Mouse (Mus musculus) MEL (cell line): ENCODE measurements around the gene Gm15557.

Experiments
- BHLHE40 ChIP-seq: IDR thresholded peaks from 2 replicates; pipeline ENCODE4 v1.6.1; 2012; ENCODE audit warnings: low read depth, mild to moderate bottlenecking, inconsistent platforms, low read length, improper control_type of control experiment, borderline replicate concordance
- EP300 ChIP-seq, 2 experiments: IDR thresholded peaks; 2 replicates each; pipeline ENCODE4 v1.6.1; 2011; ENCODE audit warnings: improper control_type of control experiment in 2 of 2, low read length in 2 of 2, low read depth in 1 of 2, mild to moderate bottlenecking in 1 of 2
- ETS1 ChIP-seq: IDR thresholded peaks from 2 replicates; pipeline ENCODE4 v1.6.1; 2012; ENCODE audit warnings: low read depth, mild to moderate bottlenecking, inconsistent platforms, low read length, improper control_type of control experiment, moderate library complexity
- GATA1 ChIP-seq: IDR thresholded peaks from 2 replicates; pipeline ENCODE4 v1.6.1; 2011; ENCODE audit warnings: low read depth, low read length, improper control_type of control experiment

DNA sequence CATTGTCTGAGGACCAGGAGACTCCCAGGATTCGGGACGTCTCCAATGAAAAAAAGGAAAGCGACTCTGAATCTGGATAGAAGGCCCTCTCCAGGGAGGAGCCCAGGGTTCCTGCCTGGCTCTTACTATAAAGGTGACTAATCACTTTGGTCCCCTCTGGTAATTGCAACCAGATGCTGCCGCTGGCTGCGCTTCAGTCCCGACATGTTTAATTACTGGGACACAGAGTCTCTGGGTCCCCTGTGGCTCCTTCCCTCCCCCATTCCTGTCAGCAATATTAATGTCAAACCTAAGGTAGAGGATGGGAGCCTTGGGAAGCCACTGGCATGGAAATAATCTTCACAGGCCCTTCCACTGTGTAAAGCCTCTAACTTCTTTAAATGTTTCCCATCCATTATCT, 8.8 kb downstream of the Gm15557 start:
- TF ChIP-seq GATA1 (no peak), ETS1 (no peak), EP300 (IDR thresholded peaks at IDR 0.05; ENCODE audit: low read depth in 1 of 2, low read length in 2 of 2) (no peak), BHLHE40 (no peak)
